Mouse (Mus musculus) kidney, adult 18-20 months (tissue): ENCODE measurements around the gene Gm49394.

ENCODE experiments used
- DNase-seq: peaks from one replicate; pipeline ENCODE4 v3.0.0; 2021

The Gm49394 gene

GRCm38 (mm10) chr7:142658681-142659180, 11.0 kb downstream of the Gm49394 start:
- DNase-seq: no peak

- DNase-seq: no peak
Observed at GRCm38 (mm10) chr7:142657821-142658614, 11.7 kb downstream of the Gm49394 start.

- DNase-seq: no peak
Observed at GRCm38 (mm10) chr7:142657341-142657791, 12.4 kb downstream of the Gm49394 start.

GRCm38 (mm10) chr7:142656055-142656454, 13.7 kb downstream of the Gm49394 start:
- no peak for DNase-seq

- no peak for DNase-seq
Observed at GRCm38 (mm10) chr7:142655633-142656032, 14.1 kb downstream of the Gm49394 start.

- DNase-seq: no peak
Observed at GRCm38 (mm10) chr7:142653726-142654125, 16.0 kb downstream of the Gm49394 start.

GRCm38 (mm10) chr7:142646676-142647075, 23.1 kb downstream of the Gm49394 start:
- no peak for DNase-seq

GRCm38 (mm10) chr7:142645045-142645444, 24.7 kb downstream of the Gm49394 start:
- no peak for DNase-seq

- DNase-seq: no peak
Observed at GRCm38 (mm10) chr7:142636178-142636577, 33.6 kb downstream of the Gm49394 start.

GRCm38 (mm10) chr7:142630691-142631090, 39.1 kb downstream of the Gm49394 start:
- DNase-seq: no peak

GRCm38 (mm10) chr7:142629806-142630205, 39.9 kb downstream of the Gm49394 start:
- no peak for DNase-seq

GRCm38 (mm10) chr7:142622180-142622579, 47.6 kb downstream of the Gm49394 start:
- DNase-seq: no peak

- DNase-seq: no peak
Observed at GRCm38 (mm10) chr7:142613077-142613476, 56.7 kb downstream of the Gm49394 start.

- peak; percentile 33 for DNase-seq
Observed at GRCm38 (mm10) chr7:142610627-142611406, 58.9 kb downstream of the Gm49394 start.

GRCm38 (mm10) chr7:142600921-142601320, 68.8 kb downstream of the Gm49394 start:
- no peak for DNase-seq
